ENCODE assay signal across 8 mouse cellular contexts in the genomic region with DNA sequence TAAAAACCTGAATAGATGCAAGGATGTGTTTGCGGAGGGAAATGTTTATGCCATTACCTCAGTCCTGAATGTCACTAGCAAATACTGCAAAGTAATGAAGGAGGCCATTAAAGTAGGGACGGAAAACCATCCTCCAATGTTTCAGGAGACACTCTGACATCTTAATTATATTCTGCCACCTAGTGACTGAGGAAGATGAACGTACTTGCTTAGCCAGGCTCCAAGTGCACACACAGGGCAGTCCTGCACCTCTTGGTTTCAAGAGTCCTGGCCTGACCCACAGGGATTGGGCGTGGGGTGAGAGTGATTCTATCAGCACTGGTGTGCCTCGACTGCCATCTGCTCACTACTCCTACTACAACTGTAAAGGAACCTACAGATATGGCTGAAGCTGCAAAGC.
DNase-seq lines count a peak whose midpoint lies in the region; ATAC-seq lines count a peak whose summit lies in the region.

No protein-coding gene starts in this region.

- no peaks in the 10 kb centered on the region for H3K79me2 ChIP-seq in macrophage (ENCODE audit: inconsistent target)

- no peaks in the 10 kb centered on the region for H3K27me3 ChIP-seq in midbrain, embryonic 14.5 days (ENCODE audit: control insufficient read depth, insufficient read depth, low read length)
- H3K27me3 ChIP-seq in midbrain, embryonic 16.5 days (ENCODE audit: control insufficient read depth, insufficient read depth, low read depth, low read length) = no peaks in the 10 kb centered on the region

- no peak overlapping the region for H3K4me3 ChIP-seq in midbrain, embryonic 14.5 days (replicated peaks; ENCODE audit: low read depth, low read length)
- H3K4me3 ChIP-seq in midbrain, embryonic 16.5 days (ENCODE audit: low read depth, low read length) = no peak overlapping the region
- no peak overlapping the region for H3K4me3 ChIP-seq in macrophage (ENCODE audit: inconsistent target)

- H3K9me3 ChIP-seq in midbrain, embryonic 14.5 days (ENCODE audit: control insufficient read depth, low read length) = no peaks in the 10 kb centered on the region
- H3K9me3 ChIP-seq in midbrain, embryonic 16.5 days (replicated peaks; ENCODE audit: control insufficient read depth, low read length, poor library complexity, severe bottlenecking) = no peaks in the 10 kb centered on the region

- no peaks in the 10 kb centered on the region for H3K36me3 ChIP-seq in midbrain, embryonic 14.5 days (ENCODE audit: control insufficient read depth, insufficient read depth, low read length)
- H3K36me3 ChIP-seq in midbrain, embryonic 16.5 days (ENCODE audit: control insufficient read depth, insufficient read depth, low read length) = no peaks in the 10 kb centered on the region
- no peaks in the 10 kb centered on the region for H3K36me3 ChIP-seq in macrophage (ENCODE audit: inconsistent target)

- no peaks in the 10 kb centered on the region for H3K4me1 ChIP-seq in midbrain, embryonic 14.5 days (ENCODE audit: control insufficient read depth, insufficient read depth, low read length)
- H3K4me1 ChIP-seq in midbrain, embryonic 16.5 days (ENCODE audit: control insufficient read depth, insufficient read depth, low read length) = no peaks in the 10 kb centered on the region

- H3K9ac ChIP-seq in midbrain, embryonic 14.5 days (replicated peaks; ENCODE audit: low read length) = no peak overlapping the region
- H3K9ac ChIP-seq in midbrain, embryonic 16.5 days (ENCODE audit: low read depth, low read length) = no peak overlapping the region

- ATAC-seq in midbrain, embryonic 14.5 days (ENCODE audit: low FRiP score, low TSS enrichment) = no peak
- ATAC-seq in midbrain, embryonic 16.5 days = no peak; the same call in 1 of the 2 replicates

- H3K27ac ChIP-seq in midbrain, embryonic 14.5 days (replicated peaks; ENCODE audit: low read depth, low read length) = no peak overlapping the region
- H3K27ac ChIP-seq in midbrain, embryonic 16.5 days (ENCODE audit: low read length) = no peak overlapping the region
- peak overlapping the region; percentile 98; the same call in 1 of the 2 replicates for H3K27ac ChIP-seq in macrophage

- DNase-seq in adrenal gland, adult 2 months = peak; percentile 42
- no peak for DNase-seq in adrenal gland, postnatal 4 days (ENCODE audit: low spot score in 2 of 2)
- peak; percentile 72 for DNase-seq in midbrain, embryonic 14.5 days
- DNase-seq in embryo, embryonic 9.5 days (ENCODE audit: extremely low spot score) = peak; percentile 36
- peak; percentile 38 for DNase-seq in kidney, postnatal 14 days
- no peak for DNase-seq in Muller cell, postnatal 12 days (ENCODE audit: inconsistent ontology term)

- WGBS in midbrain, embryonic 14.5 days = 28% methylated on average over 5 of the region's 5 CpGs
- WGBS in midbrain, embryonic 16.5 days = 25% methylated on average over 5 of the region's 5 CpGs
- WGBS in macrophage (ENCODE audit: missing documents) = 40% methylated on average over 4 of the region's 5 CpGs

- no peak overlapping the region for H3K4me2 ChIP-seq in midbrain, embryonic 14.5 days (ENCODE audit: low read length)
- no peak overlapping the region for H3K4me2 ChIP-seq in midbrain, embryonic 16.5 days (ENCODE audit: low read length)

Comparison
In these comparisons a context has a peak if more than half of its experiments do, and no peak if none do; other contexts are left out.
1. DNase-seq: peak in adrenal gland, adult 2 months (single experiment), midbrain, embryonic 14.5 days (single experiment), embryo, embryonic 9.5 days (single experiment) and kidney, postnatal 14 days (single experiment); none in adrenal gland, postnatal 4 days (0 of 2) and Muller cell, postnatal 12 days (single experiment).